Mouse (Mus musculus) mouse trophoblast stem cell (cell line): ENCODE results near the gene Capn2.

Experiments used
- in situ Hi-C, 2 experiments: fragments of 300-500 bp; cut with MseI, MboI; formaldehyde crosslinking; loops; 2 replicates in 1 of 2; 3 replicates in 1 of 2; pipeline ENCODE4 v1.15.1; 2025

The Capn2 gene

GRCm38 (mm10) chr1:182516758-182517676 is at the start of gene Capn2:
TSS of gene Capn2 (minus strand) at chr1:182517608.
- in situ Hi-C loops: no loop called here

- in situ Hi-C loops: no loop called here
These were observed 48.0 kb upstream of the Capn2 start for GRCm38 (mm10) chr1:182565351-182565835.

DNA sequence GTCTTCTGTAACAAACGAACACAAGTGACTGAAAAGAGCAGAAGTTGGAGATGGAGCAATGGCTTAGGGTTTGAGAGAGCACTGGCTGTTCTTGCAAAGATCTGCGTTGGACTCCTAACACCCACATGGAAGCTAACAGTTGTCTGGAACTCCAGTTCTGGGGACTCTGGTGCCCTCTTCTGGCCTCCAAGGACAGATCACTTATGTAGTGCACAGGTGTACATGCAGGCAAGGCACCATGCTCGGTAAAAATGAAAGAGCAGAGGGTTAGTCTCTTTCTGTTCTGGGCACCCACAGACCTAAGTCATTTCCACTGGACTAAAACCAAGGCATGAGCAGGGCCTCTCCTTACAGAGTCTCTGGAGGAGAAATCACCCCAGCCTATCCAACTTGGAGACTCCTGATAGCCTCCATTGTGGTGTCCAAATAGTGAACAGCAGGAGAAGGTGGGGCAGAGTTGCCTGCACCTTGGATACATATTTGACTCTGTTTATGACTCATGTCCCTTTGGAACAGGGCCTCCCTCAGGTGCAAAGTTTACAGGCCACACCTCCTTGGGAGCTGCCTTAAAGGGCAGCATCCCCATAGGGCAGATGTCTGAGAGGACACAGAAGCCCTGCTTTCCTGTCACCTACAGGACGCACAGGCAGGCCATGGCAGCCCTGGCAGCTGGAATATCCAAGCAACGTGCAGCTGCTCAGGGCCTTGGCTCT is 47.2 kb upstream of the Capn2 start, which contains the start of gene Capn8:
TSS of gene Capn8 (plus strand) at position 600 of the 713 bp plus-strand sequence.
- in situ Hi-C loops: loop anchor here (5.0 kb wide), 2 partner anchors 93 to 228 kb away; no protein-coding TSS in a partner anchor

GRCm38 (mm10) chr1:182562576-182563370 is 45.4 kb upstream of the Capn2 start:
- in situ Hi-C loops: loop anchor here (5.0 kb wide), 2 partner anchors 95 to 230 kb away; no protein-coding TSS in a partner anchor

- in situ Hi-C loops: loop anchor here (5.0 kb wide), 2 partner anchors 95 to 230 kb away; no protein-coding TSS in a partner anchor
These were observed 44.6 kb upstream of the Capn2 start for GRCm38 (mm10) chr1:182561945-182562514.

- in situ Hi-C loops: loop anchor here (5.0 kb wide), 2 partner anchors 97 to 232 kb away; no protein-coding TSS in a partner anchor
These were observed 43.1 kb upstream of the Capn2 start for GRCm38 (mm10) chr1:182560390-182561098.

DNA sequence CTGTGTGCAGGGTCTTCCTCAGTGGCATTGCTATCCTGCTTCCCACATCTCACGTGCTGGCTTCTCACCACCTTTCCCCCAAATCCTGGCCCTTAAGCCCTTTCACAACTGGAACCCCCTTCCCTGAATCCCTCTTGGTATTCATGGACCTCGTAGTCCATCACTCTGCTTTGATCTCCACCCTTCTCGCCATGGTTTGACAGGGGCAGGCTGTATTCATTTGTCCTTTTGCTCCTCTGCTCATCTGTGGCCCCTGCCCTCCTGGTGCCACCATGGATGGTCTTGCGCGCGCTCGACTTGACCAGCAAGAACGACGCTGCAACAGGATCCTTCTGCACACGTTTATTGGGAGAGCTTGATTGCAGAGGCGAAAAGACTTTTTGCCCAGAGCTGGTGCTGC is 42.1 kb upstream of the Capn2 start:
- in situ Hi-C loops: loop anchor here in 1 of 2 experiments (10.0 kb wide), 1 partner anchor 235 kb away; no protein-coding TSS in a partner anchor

DNA sequence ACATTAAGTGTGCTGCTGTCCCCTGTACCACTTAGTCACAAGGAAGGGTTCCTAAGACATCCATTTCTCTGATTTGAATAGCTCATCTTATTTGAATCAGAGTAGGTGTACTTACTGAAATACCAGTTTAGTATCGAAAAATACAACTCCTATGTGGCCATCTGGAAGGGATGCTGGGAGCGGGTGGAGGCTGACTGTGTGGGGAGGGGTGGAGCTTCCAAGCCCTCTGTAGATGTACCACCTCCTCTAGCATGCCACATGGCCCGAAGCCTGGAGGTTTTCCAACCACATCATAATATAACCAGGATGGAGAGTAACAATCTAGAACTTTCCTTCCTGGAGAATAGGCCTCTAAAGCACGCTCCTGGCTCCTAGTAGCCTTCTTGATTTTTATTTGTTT is 40.9 kb upstream of the Capn2 start:
- in situ Hi-C loops: loop anchor here in 1 of 2 experiments (10.0 kb wide), 1 partner anchor 237 kb away; no protein-coding TSS in a partner anchor

GRCm38 (mm10) chr1:182553649-182554375 is 36.4 kb upstream of the Capn2 start:
- in situ Hi-C loops: loop anchor here in 1 of 2 experiments (10.0 kb wide), 1 partner anchor 241 kb away; no protein-coding TSS in a partner anchor

DNA sequence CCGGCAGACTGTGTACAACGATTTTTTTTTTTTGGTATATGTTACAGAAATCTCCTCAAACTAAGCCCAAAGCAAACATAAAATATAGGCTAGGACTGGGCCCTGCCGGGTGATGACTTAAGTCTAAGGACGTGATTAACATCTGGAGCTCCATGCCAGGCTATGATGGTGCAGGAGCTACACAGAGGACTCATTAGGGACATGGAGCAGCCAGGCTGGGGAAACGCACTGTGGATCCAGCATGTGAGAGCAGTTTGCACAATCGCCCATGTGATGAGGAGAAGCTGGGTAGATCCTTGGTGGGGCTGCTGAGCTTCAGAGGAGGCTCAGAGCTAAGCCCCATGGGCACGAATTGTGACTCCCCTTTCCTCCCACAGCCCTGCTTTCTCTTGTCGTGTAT is 33.4 kb upstream of the Capn2 start:
- in situ Hi-C loops: loop anchor here in 1 of 2 experiments (10.0 kb wide), 1 partner anchor 244 kb away; no protein-coding TSS in a partner anchor

DNA sequence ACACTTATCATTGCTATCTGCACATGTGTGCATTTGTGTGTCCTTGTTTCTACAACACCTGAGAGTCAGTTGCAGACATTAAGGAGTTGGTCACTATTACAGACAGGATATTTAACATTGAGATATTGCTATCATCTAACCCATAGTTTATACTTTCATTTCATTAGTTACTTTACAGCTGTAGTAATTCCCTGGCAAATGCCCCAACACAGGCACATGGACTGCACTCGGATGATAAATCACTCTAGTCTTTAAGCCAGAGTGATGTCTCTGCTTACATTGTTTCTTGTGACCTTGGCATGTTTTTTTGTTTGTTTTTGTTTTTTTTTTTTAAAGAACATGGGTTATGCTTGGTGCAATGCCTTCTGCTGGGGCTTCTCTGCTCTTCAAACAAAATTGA is 26.5 kb upstream of the Capn2 start:
- in situ Hi-C loops: loop anchor here in 1 of 2 experiments (10.0 kb wide), 1 partner anchor 169 kb away; no protein-coding TSS in a partner anchor

- in situ Hi-C loops: loop anchor here in 1 of 2 experiments (10.0 kb wide), 1 partner anchor 168 kb away; no protein-coding TSS in a partner anchor
These were observed 25.7 kb upstream of the Capn2 start for GRCm38 (mm10) chr1:182543136-182543535.

GRCm38 (mm10) chr1:182542110-182542509 is 24.7 kb upstream of the Capn2 start:
- in situ Hi-C loops: loop anchor here in 1 of 2 experiments (10.0 kb wide), 1 partner anchor 167 kb away; no protein-coding TSS in a partner anchor

GRCm38 (mm10) chr1:182539023-182539940 is 21.9 kb upstream of the Capn2 start:
- in situ Hi-C loops: loop anchor here (5.0 kb wide), 3 partner anchors 47 to 167 kb away; no protein-coding TSS in a partner anchor

DNA sequence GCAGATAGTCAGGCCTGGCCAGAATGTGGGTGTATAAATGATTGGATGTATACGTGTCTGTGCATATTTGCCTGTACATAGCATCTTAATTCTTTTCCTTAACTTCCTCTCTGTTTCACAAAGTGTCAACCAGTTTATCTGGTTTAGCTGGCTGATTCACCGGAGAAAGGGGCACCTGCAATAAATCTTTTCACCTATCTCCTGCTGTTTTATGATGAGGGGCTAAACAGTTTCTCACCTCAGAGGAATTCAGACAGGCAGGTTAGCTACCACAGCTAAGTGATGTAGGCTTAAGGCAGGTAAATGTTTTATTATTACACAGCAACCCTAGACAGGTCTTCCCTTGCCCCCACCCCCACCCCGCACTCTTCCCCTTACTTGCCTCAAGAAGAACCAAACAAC is 17.7 kb upstream of the Capn2 start:
- in situ Hi-C loops: loop anchor here (5.0 kb wide), 3 partner anchors 43 to 163 kb away; no protein-coding TSS in a partner anchor

- in situ Hi-C loops: no loop called here
These were observed 16.2 kb upstream of the Capn2 start for GRCm38 (mm10) chr1:182533583-182533982.
